Mouse (Mus musculus): ENCODE measurements around the gene Chid1.

Gene Chid1

DNA sequence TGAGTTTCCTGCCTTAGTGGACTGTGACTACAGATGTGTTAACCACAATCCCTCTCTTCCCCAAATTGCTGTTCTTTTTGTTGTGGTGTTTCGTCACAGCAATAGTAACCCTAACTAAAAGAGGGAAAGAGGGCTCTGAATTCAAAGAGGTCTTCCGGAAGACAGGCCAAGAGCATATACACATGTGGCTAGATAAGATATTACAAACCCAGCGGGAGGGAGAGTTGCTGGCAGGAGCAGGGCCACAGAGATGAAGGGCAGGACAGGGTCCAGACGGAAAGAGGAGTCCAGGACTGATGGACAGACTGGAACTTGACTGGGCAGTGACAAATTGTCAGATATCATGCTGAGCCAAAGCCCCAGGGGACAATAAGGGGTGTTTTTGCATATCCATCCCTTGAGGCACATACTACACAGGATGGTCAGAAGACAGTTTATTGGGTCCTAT lies 18.7 kb upstream of the Chid1 start:
- DNase-seq = no peak

DNA sequence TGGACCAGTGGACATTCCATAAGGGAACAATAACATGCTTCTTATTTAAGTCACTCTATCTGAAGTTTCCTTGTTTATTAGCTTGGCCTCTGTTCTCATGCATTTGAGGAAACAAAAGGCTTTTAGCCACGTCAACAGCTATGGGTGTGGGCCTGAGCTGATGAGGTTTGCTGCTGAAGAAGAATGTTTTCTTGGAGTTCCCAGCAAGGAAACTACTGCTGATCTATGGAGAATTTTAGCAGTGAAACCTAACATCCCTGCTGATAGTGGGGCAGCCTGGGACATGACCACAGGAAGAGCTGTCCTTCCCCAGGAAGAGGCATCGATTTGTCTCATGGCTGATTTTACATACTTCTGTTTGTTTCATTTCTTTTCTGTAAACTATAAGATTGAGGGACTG lies 10.8 kb upstream of the Chid1 start:
- no peak for DNase-seq

DNA sequence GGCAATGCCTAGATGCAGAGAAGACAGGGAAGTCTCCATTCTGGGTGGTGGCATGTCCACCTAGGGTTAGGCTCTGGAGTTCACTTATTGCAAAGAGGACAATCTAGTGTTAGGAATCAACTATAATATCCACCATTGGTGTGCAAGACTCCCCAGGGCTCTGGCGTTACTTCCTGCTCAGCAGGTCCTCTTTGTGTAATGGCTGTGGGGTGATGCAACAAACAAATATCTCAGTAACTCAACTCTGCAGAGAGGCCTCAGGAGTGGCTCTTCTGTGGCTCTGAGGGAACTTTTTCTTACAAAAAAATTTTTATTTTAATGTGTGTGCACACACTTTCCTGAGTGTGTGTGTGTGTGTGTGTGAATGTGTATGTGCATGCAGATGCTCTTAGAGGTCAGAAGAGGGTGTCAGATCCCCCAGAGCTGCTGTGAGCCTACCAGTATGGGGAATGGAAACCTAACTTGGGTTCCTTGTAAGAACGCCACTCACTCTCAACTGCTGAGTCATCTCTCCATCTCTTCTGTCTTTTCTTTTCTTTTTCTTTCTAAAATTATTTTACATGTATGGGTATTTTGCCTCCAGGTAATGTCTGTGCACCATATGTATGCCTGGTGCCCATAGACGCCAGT lies 9.9 kb upstream of the Chid1 start:
- DNase-seq = no peak

DNA sequence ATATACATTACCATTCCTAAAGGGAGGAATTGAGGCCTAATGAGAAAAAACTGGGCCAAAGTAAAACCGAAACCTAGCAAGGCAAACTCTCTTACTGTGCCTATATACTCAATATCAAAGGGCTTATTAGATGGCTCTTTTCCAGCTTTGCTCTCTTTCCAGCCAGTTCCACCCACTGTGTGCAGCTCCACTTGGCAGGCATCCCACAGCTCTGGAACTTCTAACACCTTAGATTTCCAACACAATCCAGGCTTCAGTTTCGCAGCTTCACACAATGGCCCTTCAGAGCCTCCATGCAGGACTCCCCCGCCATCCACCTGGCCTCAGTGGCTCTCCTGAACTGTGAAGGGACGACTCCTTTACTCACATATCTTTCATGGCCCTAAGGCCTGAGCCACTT lies 5.0 kb upstream of the Chid1 start:
- DNase-seq = no peak

DNA sequence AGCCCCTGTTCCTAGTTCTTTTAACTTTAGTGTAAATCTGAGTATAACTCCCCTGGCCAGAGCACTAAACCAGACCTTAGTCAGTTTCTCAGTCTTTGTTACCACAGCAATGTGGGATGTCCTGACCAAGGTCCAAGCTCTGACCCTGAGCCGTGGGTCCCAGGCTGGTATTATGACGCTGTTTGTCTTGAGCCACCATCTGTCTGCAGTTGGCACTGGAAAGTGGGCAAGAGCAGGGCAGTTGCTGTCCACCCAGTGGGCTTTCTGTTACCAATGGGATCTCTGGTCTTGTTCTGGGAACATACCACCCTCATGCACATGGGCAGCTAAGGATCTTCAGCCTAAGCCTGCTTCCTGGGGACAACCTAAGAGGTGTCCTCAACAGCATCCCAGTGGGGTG lies 2.9 kb upstream of the Chid1 start:
- no peak for DNase-seq

DNA sequence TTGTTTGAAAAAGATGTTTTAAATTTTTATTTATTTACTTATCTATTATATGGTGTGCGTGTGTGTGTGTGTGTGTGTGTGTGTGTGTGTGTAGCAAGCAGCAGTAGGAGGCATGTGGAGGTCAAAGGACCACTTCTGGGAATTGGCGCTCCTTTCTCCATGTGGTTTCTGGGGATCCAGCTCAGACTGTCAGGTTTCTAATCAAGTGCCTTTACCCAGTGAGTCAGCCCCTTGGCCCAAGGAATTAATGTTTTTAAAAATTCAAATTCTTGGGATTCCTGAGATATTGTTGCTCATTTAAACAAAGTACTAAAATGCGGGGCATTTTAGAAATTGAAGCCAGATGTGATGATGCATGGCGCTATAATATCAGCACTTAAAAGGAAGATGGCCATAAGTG lies 2.0 kb upstream of the Chid1 start:
- DNase-seq = no peak

DNA sequence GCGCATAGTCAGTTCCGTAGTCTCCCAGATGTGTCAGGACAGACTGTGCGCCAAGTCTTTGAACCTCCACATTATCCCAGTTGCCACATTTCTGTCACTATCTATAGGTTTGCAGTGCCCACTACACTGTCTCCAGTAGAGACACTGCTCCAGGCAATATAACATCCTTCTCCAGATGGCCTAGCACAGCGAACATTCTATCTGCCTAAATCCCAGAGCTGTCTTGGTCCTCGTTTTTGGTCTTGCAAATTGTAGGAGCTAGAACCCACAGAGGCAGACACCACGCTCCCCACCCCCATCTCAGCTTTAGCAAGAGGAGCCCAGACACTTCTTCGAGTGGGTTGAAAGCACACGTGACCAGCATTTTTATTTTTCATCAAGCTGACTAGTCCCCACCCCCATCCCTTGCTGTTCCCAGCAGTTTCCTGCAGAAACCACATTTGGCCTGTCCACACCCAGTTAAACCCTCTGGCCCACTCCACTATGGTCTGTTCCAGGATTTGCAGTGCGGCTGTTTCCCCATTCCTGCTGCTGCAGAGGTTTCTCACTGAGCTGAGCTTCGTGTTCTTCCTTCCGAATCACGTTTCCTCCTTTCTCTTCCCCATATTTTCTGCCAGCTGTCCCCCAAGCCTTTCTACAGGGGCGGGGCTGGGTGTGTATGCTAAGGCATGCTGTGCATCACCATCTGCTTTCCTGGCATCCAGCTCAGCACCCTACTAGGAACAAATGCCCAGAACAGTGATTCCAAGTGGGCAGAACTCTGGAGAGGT lies 840 bp upstream of the Chid1 start:
- DNase-seq = peak; percentile 5 to 17

DNA sequence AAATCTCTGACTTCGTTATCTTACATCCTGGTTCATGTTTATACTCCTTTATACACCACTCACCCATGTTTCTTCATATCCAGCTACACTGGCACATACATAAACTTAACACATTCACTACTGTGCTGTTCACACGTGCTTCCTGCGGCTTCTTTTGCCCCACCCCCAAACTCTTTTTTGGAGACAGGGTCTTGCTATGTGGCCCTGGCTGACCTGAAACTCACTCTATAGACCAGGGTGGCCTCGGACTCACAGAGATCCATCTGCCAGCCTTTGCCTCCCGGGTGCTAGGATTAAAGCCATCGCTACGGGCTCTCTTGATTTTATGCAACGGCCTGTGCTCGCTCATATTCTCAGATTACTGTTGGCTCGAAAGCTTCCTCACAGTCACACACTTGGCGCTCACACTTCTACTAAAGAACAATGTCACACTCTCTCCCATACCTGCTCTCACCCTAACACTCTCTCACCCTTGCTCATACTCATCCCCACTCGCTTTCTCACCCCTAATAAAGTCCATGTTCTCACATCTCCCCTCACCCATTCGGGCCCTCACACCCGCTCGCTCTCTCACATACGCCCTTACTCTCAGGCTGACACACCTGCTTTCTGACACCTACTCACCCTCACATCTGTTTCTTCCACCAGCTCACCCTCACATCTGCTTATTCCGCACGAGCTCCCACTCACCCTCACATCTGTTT lies 653 bp downstream of the Chid1 start:
- DNase-seq = no peak

DNA sequence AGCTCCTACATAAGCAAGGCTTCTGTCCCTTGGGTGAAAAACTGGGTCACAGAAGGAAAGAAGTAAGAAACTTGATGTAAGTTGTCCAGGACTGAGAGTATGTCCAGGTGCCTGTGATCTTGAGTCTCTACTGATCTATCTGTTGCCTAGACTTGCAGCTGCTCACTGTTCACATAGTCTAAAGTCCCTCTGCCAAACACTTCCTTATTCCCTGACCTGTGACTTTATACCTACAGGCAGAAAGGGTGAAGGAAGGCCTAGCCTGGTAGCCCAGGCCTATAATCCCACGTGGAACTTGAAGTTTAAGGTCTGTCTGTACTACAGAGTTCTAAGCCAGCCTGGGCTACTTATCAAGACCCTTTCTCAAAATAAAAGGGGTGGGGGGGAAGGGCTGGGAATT lies 4.1 kb downstream of the Chid1 start:
- no peak for DNase-seq

DNA sequence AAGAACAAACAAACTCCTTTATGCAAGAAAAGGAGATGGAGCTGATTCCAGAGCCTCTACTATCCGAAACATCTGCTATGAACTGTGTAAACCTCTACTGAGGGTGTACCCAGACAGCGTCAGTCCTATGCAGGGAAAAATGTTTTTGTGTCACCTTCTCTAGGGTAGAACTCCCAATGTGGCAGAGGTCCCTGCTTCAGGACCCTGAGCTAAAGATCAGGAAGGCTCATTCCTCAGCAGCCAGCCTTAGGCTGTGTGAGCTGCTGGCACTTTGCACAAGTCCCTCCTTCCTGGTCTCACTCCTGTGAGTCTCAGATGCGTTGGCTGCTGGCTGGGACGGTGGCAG lies 14.1 kb downstream of the Chid1 start:
- DNase-seq = no peak

DNA sequence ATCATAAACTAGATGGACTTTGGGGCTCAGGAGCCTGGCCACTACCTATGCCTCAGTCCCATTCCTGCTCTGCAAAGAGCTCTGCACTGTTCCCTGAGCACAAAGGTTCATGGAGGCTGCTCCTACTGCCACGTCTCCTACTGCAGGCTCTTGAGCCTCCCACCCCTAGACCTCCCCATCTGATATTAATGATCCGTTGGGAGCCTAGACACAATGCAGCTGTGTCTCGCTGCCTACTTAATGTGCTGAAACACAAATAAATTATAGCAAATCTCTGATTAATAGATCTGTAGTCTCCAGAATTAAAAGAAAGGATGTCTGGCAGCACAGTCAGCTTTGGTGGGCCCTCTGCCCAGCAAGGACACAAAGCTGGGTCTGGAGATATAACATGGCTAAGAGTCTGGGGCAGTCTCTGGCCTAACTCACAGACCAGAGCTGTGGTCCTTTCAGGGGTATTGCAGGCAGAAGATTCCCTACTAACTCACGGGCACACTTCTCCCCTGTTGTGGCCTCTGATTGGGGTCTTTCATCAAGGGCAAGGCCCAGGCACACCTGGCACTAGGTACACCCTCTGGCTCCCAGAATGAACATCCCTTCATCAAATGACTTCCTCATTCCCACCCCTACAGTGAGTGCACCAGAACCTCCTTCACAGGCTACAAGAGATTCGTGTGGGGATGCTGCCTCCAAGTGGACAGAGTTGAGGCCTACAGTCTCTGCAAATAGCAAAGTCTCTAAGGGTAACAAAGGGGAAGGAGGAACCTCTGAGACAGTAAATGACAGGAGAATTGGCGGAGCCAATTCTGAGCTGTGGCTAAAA lies 14.7 kb downstream of the Chid1 start:
- DNase-seq = peak; percentile 63 to 70

DNA sequence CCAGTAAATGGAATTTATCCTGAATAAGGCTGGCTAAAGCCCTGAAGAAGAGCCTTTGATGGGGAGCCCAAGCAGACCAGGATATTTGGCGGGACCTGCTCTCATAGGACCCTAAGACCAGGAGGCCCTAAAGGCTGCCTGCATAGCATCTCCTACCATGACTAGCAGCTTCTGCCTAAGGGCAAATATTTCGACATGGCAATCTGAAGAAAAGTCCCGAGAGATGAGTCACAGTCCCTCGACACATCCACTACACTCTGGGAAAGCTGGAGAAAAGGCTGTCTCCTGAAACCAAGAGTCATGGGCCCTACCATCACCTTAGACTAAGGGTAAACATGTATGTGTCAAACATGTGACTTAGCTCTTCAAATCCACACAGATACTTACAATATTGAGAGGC lies 15.4 kb downstream of the Chid1 start:
- no peak for DNase-seq

DNA sequence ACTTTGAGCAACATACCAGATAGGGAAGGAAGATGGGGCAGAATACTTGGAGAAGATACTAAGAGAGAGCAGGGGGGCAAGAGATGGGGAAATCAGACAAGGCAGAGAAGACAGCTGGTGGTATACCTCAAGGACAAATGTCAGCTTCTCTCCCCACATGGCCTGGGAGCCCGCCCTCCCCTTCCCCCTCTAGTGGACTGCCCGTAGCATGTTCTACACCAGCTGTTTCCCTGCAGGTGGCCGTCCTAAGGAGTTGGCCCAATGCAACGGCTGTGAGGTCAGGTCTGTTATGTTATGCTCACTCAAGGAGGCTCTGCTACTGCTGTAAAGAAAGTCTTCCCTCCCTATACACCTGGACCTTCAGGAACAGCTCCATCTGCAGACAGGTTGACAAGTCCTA lies 16.6 kb downstream of the Chid1 start:
- no peak for DNase-seq

DNA sequence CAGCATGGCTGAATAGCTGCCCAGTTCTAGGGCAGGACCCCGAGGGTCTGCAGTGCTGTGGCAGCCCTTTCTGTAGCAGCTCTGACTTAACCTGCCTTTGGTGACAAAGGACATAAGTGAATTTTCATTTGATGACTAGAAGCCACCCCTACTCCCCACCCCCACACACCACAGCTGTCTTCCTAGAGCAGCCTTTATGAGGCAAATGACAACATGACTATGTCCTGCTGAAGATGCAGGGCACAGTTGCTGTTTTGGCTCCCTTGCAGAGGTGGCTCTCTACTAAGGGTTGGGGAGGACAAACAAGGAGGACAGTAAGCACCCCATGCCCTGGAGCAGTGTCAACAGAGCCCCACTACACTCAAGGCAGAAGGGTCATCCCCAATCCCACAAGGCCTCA lies 19.9 kb downstream of the Chid1 start:
- DNase-seq = no peak

DNA sequence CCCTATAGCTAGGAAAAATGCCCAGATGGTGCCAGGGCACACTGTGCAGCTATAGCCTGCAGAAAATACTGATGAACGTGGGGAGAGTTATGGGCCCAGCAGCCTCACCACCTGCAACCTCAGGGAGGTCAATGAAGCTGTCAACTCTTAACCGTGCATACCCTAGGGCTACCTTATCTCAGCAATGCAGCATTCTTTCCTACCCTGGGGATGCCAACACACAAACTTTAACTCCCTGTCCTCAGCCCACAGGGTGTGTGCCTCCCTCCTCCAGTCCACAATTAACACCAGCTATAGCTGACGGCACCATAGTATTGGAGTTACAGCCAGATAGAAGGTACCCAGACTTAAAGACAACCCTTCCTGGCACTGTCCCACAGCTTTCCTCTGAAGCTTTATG lies 20.7 kb downstream of the Chid1 start:
- DNase-seq = no peak

DNA sequence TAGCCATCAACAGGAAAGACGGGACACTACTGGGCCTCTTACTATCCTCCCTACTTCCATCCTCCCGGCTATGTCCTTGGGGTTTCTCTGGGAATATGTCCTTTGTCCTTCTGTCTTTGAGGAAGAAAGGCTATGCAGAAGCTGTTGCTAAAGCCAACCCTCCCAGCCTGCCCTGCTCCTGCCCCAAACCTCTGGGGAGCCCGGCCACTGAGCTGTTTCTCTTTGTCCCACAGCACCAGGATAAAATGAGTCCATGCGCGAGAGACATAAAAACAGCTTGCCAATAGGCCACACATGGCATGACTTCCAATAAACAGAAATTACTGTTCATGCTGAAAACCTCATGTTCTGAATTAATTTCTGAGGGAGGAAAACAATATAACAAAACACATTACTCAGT lies 21.4 kb downstream of the Chid1 start:
- DNase-seq = no peak

DNA sequence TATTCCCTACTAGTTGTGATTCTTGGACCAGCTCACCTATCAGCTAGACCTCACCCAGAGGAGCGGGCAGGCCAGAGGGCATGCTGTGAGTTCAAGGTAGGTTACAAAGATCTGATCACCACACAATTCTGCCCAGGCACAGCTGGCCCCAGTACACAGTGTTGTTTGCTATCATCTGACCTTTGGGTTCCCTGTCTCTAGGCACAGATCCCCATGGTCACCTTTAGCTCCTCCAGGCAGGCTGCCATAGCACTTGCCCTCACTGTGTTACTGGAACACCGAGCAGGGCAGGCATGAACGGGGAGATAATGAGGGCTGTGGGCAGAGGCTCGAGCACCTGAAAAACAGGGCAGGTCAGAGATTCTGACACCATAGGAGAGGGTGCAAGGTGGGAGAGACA lies 22.0 kb downstream of the Chid1 start:
- DNase-seq = no peak

DNA sequence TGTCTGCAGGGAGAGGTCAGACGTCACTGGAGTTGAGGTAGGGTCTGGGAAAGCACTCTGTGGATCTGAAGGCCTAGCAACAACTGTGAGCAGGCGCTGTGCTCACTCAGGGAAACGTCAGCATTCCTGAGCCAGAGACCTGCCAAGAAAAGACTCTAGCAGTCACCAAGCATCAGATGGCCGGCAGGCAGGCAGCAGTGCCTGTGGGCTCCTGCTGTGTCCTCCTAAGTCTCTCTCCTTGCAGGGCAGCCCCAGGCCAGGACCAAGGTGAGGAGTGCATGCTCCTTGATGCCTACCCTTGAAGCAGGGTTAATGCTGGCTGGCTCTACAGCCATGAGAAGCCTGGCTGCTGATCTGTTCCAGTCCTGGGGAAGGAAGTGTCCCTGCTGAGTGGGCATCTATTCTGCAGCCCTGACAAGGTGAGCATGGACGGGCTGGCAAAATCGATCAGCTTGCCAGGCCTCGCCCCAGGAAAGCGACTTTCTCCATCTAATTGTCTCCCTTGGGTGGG lies 28.9 kb downstream of the Chid1 start:
- DNase-seq = no peak

DNA sequence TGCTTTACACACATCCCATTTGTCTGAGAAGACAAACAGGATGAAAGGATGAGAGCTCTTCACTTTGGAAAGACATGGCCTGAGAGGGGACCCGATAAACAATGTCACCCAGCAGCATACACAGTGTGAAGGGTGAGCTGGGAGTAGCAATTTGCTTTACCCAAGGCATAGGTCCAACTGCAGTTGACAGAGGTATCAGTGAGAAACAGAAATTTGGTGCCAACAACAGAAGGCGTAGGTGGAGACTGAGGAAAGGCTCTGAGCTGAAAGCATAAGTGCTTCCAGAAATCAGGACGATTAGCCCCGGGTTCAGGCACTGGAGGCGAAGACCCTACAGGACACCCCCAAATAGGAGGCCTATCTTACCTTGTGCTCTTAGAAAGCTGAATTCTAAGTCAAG lies 29.5 kb downstream of the Chid1 start:
- no peak for DNase-seq

DNA sequence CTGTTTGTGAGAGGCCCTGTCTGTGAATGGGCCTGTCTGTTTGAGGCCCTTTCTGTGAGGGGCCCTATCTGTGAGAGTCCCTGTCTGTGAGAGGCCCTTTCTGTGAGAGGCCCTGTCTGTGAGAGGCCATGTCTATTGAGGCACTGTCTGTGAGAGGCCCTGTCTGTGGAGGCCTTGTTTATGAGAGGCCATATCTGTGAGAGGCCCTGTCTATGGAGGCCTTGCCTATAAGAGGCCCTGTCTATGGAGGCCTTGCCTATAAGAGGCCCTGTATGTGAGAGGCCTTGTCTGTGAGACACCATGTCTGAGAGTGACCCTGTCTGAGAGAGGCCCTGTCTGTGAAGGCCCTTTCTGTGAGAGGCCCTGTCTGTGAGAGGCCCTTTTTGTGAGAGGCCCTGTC lies 31.5 kb downstream of the Chid1 start:
- no peak for DNase-seq

DNA sequence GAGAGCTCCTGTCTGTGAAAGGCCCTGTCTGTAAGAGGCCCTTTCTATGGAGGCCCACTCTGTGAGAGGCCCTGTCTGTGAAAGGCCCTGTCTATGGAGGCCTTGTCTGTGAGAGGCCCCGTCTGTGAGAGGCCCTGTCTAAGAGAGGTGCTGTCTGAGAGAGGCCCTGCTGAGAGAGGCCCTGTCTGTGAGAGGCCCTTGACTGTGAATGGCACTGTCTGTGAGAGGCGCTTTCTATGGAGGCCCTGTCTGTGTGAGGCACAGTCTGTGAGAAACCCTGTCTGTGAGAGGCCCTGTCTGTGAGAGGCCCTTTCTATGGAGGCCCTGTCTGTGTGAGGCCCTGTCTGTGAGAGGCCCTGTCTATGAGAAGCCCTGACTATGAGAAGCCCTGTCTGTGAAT lies 33.4 kb downstream of the Chid1 start:
- no peak for DNase-seq

DNA sequence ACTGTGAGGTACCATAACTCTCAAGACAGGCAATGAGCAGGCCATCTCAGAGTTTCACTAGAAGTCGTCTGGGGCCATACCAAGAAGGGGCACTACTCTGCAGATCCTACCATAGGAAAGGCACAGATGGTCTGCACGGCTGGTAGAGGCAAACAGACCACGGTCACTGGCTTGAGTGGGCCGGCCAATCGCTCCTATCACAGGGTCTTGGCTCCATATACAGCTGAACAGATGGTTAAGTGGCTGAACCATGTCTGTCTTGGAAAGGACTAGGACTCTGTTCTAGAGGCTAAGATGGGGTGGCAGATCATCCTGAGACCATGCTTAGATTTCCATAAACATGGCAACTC lies 37.1 kb downstream of the Chid1 start:
- DNase-seq = no peak

DNA sequence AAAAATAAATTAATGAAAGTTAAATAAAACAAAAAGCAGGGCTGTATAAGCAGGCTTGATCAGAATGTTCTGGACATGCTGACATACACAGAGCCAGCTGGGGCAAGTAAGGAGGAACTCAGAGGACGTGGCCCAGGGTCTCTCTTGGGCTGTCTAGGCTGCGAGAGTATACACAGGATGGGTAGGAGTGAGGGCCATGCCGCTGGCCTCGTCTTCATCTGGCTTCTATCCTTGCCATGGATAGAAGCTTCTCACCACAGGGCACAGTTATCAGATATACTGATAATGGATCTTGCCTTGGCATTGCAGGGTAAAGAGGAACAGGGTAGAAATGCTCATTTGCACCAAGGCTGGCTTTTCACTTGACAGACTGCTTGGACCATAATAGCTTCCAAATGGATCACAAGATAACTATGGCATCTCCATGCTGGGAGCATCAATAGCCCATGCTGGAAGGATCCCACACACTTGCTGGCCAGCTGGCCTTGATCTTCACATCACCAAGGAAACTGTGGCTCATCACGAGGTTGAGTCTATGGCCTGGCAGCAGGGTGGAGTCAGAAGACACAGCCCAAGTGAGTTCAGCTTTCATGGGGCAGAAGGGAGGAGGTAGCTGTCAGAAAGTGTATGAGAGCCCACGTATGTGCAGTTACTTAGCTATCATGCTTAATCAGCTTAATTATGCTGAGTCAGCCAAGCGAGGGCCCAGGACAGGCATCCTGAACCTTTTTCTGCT lies 37.7 kb downstream of the Chid1 start:
- DNase-seq = no peak
